8 mouse cellular contexts compared by ENCODE assay signal in the genomic region with DNA sequence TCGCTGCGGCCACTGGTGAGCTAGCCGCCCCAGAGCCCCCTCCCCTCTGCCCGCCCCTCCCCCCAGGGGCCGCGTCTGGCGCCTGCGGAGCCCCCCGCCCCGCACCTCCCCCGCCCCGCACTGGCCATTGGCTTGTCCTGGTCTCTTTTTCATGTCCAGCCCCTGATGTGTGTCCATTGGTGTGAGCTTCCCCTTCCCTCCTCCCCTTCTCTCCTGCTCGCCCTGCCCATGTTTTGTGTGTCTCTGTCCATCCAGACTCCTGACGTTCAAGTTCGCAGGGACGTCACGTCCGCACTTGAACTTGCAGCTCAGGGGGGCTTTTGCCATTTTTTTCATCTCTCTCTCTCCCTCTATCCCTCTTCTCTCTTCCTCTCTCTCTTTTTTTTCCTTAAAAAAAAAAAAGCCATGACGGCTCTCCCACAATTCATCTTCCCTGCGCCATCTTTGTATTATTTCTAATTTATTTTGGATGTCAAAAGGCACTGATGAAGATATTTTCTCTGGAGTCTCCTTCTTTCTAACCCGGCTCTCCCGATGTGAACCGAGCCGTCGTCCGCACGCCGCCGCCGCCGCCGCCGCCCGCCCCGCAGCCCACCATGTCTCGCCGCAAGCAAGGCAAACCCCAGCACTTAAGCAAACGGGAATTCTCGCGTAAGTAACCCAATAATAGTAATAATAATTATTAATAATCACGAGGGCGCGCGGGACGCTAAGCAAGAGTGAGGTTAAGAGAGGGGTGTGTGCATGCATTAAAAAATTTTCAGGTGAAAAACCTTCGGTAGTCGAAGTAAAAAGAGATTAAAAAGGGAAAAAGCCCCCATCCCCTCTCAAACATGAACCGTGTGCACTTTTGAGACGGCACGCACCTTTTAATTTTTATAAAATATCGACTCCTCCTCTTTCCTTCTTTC. TPM values are rescaled to one million over a fixed set of nuclear protein-coding genes. Genes with fewer than 3 reads are reported as not detected.
DNase-seq lines count a peak whose midpoint lies in the region; ATAC-seq and TF ChIP-seq lines count a peak whose summit lies in the region.

A gene (plus strand): TSS at position 262 of the 911 bp plus-strand sequence.

- DNase-seq in right cerebral cortex, postnatal 4 days = peak; percentile 70
- DNase-seq in right cerebral cortex, postnatal 25 days = no peak
- DNase-seq in embryo, embryonic 10 days (ENCODE audit: low spot score) = peak; percentile 94
- peak; percentile 67 for DNase-seq in layer of hippocampus, adult 9-11 months
- DNase-seq in lung, postnatal 10 days = peak; percentile 72
- DNase-seq in frontal cortex, postnatal 25 days (ENCODE audit: low spot score in 2 of 2) = no peak

- TF ChIP-seq CTCF in small intestine, adult 2 months (IDR thresholded peaks at IDR 0.05; ENCODE audit: extremely low read depth, insufficient read length, insufficient replicate concordance, low read depth, low read length) = no peak

- peak; percentile 78 for ATAC-seq in heart, embryonic 16.5 days (replicated peaks; ENCODE audit: extremely low read depth, insufficient read depth, low FRiP score)

- H3K4me2 ChIP-seq in heart, embryonic 16.5 days (ENCODE audit: low read depth, low read length) = peak within 1 kb of the TSS; percentile 92

- H3K27me3 ChIP-seq in heart, embryonic 16.5 days (ENCODE audit: control insufficient read depth, insufficient read depth, low read length) = peaks cover 9% of the 10 kb centered on the region
- H3K27me3 ChIP-seq in small intestine, adult 2 months (ENCODE audit: control insufficient read depth, insufficient read depth, low read length) = peaks cover 11% of the 10 kb centered on the region; the same call in 1 of the 2 replicates

- WGBS in heart, embryonic 16.5 days = under 1% methylated on average over 45 of the region's 51 CpGs
- WGBS in small intestine, adult 2 months = under 1% methylated on average over 42 of the region's 51 CpGs

- no peaks in the 10 kb centered on the region for H3K36me3 ChIP-seq in heart, embryonic 16.5 days (ENCODE audit: control insufficient read depth, insufficient read depth)
- no peaks in the 10 kb centered on the region for H3K36me3 ChIP-seq in small intestine, adult 2 months (ENCODE audit: control insufficient read depth, insufficient read depth, low read length)

- H3K9ac ChIP-seq in heart, embryonic 16.5 days (ENCODE audit: low read length) = peak within 1 kb of the TSS; percentile 89

- peaks cover 21% of the 10 kb centered on the region for H3K4me1 ChIP-seq in heart, embryonic 16.5 days (ENCODE audit: control insufficient read depth, insufficient read depth, low read length)
- H3K4me1 ChIP-seq in small intestine, adult 2 months (ENCODE audit: control insufficient read depth, insufficient read depth, insufficient read length, low read length) = peaks cover 3% of the 10 kb centered on the region; the same call in 1 of the 2 replicates

- H3K4me3 ChIP-seq in heart, embryonic 16.5 days (ENCODE audit: low read length) = peak within 1 kb of the TSS; percentile 83
- peak within 1 kb of the TSS; percentile 87 for H3K4me3 ChIP-seq in small intestine, adult 2 months (ENCODE audit: low read depth, low read length)

- no peaks in the 10 kb centered on the region for H3K9me3 ChIP-seq in heart, embryonic 16.5 days (replicated peaks; ENCODE audit: control insufficient read depth, low read length)

- no peak for TF ChIP-seq POLR2A in small intestine, adult 2 months (IDR thresholded peaks at IDR 0.05; ENCODE audit: low read depth, low read length)

- H3K27ac ChIP-seq in heart, embryonic 16.5 days (ENCODE audit: low read length) = peak within 1 kb of the TSS; percentile 92
- H3K27ac ChIP-seq in small intestine, adult 2 months (ENCODE audit: insufficient read depth, low read depth, low read length) = peak within 1 kb of the TSS; percentile 72

RNA-seq across cellular contexts. Expression of the gene that starts here (rescaled TPM):
- polyA plus RNA-seq in heart, embryonic 16.5 days (2015; fragmentation: Nextera tagmentation; extraction: Ambion mirVana) = 15.0 TPM in 2 replicates
- 2.0 and 3.7 TPM in 2 replicates for polyA plus RNA-seq in small intestine, adult 2 months (2012; rRNA removed)

Comparison
In these comparisons a context has a peak if more than half of its experiments do, and no peak if none do; other contexts are left out.
1. DNase-seq: peak in right cerebral cortex, postnatal 4 days (single experiment), embryo, embryonic 10 days (single experiment), layer of hippocampus, adult 9-11 months (single experiment) and lung, postnatal 10 days (single experiment); none in right cerebral cortex, postnatal 25 days (single experiment) and frontal cortex, postnatal 25 days (0 of 2).